Mouse (Mus musculus) mouse trophoblast stem cell (cell line): ENCODE measurements around the gene Psmb6.
"Not testable (repeated sequence)": the region's sequence is repeated elsewhere in the genome, so short reads cannot be mapped to it uniquely, and the experiment has no call there.

ENCODE experiments used
- in situ Hi-C, 2 experiments: fragments of 300-500 bp; cut with MseI, MboI; formaldehyde crosslinking; loops; 2 replicates in 1 of 2; 3 replicates in 1 of 2; pipeline ENCODE4 v1.15.1; 2025

Psmb6 gene

DNA sequence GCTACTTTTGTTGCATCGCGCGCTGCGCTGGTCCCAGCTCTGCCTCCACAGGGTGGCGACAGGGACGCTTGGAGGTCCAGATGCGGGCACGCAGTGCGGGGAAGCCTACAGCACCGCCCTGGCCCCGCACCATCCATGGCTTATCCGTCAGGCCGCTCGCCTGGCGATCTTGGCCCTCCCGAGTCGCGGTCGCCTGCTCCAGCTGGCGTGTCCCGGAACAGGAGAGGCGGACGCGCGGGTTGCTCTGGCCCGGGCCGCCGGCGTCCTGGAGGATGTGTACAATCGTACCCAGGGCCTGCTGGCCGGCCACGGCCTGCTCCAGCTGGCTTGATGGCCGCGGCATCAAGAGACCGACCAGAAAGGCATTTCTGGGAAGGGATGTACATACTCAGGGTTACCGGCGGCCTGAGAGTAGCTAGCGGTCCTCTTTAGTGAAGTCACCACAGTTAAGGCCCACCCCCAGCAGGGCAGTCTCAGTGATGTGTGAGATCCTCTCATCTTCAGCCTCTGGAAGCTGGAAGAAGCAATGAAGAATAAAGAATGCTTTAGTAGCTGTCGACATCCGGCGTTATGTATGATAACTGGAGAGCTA, 4.9 kb upstream of the Psmb6 start:
- in situ Hi-C loops: no loop called here

DNA sequence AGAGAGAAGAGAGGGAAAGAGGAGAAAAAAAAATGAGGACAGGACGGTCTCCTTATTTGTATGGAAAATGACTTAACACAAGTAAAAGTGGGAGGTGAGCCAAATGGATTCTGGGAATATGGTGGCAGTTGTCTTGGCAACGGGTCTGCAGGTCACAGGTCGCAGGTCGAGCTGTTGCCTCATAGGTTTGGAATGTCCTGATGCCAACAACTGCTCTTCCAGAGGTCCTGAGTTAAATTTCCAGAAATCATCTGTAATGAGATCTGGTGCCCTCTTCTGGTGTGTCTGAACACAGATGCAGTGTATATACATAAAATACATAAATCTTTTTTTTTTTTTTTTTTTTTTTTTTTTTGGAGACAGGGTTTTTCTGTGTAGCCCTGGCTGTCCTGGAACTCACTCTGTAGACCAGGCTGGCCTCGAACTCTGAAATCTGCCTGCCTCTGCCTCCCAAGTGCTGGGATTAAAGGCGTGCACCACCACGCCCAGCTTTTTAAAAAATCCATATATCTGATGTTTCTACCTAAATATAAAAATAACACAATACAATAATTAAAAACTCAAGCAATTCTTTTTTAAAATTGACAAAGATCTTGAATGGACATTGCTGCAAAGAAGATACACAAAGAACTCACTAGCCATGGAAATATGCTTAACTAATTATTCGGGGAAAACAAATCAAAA, 1.7 kb upstream of the Psmb6 start:
- in situ Hi-C loops: not testable (repeated sequence)

DNA sequence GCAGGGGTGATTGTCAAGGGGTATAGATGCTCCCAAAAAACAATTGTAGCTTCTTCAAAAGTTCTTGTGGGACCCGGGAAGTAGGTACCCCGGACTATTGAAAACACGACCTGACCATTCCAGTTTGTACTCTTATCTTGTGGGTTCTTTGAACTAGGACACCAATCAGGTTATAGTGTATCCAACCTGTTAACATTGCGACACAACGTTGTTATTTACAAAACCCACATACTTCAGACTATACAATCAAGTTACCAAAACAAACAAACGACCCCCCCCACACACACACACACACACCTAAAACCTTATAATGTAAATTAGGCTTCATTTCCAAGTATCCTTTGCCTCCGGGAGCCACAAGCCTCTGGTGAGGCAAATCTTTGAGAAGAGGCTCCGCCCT, 385 bp upstream of the Psmb6 start:
- in situ Hi-C loops: no loop called here

DNA sequence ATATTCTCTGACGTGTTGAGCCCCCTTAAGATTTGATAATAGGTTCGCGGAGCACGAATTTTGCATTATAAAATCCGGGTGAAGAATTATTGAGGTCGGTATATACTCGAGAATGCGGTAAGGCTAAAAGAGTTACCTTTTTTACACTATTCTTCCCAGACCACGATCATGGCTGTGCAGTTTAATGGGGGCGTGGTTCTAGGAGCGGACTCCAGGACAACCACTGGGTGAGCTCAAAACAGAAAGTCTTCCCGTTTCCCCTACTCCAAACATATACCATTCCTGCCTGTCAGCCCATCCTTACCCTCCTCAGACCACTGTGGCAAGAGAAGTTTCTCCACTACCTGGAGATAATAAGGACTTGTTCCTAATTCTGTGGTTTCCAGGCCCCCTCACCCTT, 559 bp downstream of the Psmb6 start:
- in situ Hi-C loops: no loop called here

DNA sequence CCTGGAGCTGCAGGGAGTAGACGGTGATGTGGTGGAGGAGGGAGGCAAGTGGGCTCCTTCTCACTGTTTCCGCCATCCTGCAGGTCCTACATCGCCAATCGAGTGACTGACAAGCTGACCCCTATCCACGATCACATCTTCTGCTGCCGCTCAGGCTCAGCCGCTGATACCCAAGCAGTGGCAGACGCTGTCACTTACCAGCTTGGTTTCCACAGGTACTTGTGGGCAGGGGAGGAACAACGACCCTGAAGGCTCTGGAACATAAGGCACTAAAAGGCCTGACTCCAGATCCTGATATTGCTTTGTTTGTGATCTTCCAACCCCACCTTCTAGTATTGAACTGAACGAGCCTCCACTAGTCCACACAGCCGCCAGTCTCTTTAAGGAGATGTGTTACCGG, 1.0 kb downstream of the Psmb6 start:
- in situ Hi-C loops: no loop called here

DNA sequence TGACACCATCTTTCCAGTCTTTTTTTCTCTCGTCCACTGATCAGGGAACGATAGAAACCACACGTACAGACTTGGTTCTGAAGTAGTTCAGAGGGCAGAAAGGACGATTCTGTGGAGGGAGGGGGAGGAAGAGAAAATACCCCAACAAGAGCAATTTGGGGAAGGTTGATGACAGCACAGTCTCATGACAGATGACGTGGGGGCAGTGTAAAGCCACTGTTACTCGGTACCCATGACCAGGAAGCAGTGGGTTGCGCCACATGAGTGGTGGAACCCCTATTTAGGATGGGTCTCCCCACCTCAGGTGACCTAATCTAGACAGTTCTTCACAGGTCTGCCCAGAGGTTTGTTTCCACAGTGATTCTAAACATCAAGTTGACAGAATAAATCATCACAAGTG, 3.4 kb downstream of the Psmb6 start:
- in situ Hi-C loops: no loop called here

DNA sequence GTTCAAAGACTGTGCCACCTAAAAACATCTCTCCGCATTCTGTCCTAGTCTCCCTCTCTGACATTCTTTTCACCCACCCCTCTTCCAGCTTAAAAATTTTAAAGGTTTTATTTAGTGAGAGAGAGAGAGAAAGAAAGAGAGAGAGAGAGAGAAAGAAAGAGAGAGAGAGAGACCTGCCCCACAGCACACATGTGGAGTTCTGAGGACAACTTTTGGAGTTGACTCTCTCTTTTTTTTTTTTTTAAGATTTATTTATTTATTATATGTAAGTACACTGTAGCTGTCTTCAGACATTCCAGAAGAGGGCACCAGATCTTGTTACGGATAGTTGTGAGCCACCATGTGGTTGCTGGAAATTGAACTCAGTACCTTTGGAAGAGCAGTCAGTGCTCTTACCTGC, 5.9 kb downstream of the Psmb6 start:
- in situ Hi-C loops: not testable (repeated sequence)

DNA sequence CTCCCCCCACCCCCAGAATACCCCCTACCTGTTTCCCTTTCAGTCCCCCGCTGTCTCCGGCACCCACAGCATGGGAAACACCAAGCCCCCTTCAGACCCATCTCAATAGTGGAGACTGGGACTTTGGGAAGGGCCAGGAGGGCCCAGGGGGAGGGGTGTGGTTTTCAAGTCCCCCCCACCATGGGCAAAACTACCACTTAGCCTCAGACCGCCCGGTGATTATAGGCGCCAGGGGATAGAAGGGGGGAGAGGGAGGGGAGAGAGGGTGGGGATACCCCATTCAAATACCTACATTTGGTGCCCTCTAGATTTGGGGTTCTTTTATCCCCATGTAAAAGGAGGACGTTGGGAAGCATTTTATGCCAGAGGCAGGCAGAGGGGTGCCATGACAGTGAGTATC, 7.7 kb downstream of the Psmb6 start, which contains the start of gene Gm40193:
Gene Gm40193, minus strand, starts transcription at position 101 of the 400 bp plus-strand sequence.
- in situ Hi-C loops: no loop called here

DNA sequence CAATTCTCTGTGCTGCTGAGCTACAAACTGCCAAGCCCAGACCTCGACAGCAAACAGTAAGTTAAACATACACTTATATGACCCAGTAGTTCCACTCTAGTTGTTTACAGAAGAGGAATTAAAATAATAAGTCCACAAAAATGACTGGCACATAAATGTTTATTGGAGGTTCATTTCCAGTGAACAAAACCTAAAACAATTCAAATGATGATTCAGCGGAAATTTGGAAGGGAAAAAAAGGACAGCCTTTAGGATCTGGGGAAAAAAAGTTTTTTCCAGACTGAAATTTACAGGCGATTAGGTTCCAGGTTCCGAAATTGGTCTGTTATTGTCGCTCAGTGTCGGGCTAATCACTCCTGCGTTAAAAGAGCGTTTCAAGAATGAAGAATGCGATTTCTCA, 14.3 kb downstream of the Psmb6 start:
- in situ Hi-C loops: loop anchor here (5.0 kb wide), 1 partner anchor 63 kb away; no protein-coding TSS in a partner anchor

DNA sequence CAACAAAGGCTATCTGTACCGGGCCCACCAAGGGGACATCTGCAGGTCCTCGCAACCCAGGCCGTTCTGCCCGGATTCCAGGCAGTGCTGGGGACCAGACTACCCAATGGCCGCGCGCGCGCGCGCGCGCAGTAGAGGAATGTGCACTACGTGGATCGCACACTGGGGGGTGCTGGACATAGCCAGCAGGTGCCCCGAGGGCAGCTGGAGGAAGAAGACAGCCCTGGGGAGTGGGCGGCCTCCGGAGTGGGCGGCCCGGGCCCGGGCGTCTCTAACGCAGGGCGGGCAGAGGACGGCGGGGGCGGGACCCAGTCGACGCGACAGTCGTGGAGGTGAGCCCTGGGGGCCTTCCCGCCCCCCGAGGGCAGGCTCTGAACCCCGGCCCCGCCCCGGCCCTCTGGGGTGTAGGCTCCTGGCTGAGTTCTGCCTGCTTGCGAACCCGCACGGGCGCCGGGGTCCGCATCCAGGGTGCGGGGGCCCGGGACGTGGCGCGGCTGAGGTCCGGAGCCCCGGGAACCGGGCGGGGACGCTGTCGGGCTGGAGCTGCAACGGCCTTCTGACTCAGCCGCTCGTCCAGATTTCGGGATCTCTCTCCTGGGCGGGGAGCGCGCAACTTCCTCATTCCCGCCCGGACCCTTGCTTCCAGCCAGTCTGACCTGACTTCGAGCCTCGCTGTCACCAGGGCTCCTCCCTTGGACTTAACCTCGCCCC, 14.9 kb downstream of the Psmb6 start, which contains the start of gene Pld2:
Gene Pld2, plus strand, starts transcription at position 188 of the 711 bp plus-strand sequence.
- in situ Hi-C loops: loop anchor here (5.0 kb wide), 1 partner anchor 62 kb away; no protein-coding TSS in a partner anchor

DNA sequence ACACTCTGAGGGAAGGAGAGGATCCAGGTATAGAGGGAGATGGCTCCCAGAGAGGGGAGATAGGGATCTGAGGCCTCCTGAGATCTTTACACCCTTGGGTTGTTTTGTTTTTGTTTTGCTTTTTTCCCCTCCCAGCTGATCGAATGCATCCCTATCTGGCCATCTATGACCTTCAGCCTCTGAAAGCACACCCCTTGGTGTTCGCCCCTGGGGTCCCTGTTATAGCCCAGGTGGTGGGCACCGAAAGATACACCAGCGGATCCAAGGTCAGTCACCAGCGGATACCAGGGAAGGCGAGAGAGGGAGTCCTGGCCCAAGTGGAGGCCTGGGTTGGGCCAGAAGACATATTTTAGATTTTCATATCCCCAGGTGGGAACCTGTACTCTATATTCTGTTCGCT, 15.8 kb downstream of the Psmb6 start:
- in situ Hi-C loops: no loop called here

DNA sequence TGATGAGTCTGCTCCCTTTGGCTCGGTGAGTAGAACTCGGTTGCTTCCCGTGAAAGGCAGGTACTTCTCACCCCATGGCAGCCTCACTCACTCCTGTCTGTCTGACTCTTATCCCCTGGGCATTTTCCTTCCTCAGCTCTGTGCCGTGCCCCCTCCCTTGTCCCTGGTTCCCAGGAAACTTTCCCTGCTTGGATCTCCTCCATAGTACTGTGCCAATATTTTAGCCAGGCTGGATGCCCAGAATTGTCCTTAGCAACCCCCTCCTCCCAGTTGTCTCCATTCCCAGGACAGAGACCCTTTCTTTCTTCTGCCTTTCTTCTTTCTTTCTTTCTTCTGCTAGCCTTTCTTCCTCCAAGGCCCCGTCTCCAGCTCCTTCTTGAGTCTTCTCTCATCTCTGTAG, 16.2 kb downstream of the Psmb6 start:
- in situ Hi-C loops: no loop called here

DNA sequence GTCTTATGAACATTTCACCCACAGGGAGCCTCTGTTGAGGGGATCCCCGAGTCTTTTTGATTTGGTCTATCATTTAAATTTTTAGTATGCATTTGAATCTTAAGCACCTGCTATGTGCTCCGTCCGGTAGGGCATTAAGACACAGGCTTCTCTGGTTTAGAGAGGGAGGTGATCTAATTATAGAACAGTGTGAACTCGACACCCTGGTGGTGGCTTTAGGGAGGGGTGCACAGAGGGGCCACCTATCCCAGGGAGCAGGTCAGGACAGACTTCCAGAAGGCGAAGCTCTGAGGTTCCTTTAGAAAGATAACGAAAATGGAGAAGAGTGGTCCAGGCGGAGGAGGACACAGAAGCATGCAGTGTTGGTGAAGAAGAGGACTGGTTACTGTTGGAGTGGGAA, 19.3 kb downstream of the Psmb6 start:
- in situ Hi-C loops: no loop called here

DNA sequence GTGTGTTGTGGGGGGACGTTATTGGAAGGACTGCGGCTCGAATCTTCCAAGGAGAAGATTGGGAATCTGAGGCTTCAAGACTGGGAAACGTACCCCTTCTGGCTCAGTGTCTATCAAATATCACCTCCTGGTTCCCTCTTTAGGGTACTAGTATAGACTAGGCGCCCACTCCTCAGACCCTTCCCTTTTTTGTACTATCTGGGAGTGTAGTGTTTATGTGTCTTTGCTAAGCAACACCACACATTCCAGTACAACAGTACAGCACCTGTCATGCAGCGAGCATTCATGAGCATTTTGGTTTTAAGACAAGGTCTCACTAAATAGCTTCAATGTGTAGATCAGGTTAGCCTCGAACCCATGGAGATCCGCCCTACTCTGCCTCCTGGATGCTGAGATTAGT, 26.4 kb downstream of the Psmb6 start:
- in situ Hi-C loops: no loop called here

DNA sequence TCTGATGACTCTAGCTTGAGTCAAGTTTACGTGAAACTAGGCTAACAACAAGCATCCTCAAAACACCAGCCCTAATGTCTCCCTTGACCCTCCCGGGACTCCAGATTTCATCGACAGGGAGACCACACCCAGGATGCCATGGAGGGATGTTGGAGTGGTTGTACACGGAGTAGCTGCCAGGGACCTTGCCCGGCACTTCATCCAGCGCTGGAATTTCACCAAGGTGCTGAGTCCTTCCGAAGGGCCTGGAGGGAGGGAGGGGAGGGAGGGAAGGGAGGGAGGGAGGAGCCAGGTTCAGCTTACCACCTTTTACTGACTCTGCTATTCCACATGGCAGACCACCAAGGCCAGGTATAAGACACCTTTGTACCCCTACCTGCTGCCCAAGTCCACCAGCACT, 28.8 kb downstream of the Psmb6 start:
- in situ Hi-C loops: no loop called here

DNA sequence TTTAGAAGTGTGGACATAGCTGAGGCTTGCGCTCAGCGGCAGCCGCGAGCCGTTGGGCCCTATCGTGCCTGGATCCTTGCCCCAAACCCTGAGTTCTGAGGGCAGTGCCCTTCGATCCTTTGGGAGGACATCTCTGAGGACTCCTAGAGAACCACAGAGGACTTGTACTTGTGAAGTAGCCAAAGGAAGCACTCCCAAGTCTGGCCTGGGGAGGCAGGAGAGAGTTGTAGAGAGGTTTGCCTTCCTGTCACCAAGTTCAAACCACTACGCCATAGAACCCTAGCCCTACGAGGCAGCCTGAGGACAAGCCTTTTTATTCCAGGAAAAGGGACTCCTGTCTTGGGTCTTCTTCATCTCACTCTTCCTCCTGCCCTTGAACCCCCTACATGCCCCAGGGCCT, 32.4 kb downstream of the Psmb6 start:
- in situ Hi-C loops: no loop called here

DNA sequence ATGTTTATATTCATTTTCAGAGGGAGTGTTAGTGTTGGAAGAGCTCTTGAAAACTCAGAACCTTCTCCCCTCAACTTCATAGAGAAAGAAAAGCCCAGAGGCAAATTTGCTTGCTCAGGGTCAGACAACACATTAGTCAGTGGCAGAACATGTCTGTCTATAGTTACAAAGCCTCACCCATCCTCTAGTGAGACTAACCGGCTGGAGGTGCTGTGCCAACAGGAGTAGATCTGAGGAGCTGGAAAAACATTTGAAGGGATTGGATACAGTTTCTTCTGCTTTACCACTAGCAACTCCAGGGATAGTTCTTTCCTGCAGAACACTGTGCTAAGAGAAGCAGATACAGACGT, 36.7 kb downstream of the Psmb6 start:
- in situ Hi-C loops: no loop called here

DNA sequence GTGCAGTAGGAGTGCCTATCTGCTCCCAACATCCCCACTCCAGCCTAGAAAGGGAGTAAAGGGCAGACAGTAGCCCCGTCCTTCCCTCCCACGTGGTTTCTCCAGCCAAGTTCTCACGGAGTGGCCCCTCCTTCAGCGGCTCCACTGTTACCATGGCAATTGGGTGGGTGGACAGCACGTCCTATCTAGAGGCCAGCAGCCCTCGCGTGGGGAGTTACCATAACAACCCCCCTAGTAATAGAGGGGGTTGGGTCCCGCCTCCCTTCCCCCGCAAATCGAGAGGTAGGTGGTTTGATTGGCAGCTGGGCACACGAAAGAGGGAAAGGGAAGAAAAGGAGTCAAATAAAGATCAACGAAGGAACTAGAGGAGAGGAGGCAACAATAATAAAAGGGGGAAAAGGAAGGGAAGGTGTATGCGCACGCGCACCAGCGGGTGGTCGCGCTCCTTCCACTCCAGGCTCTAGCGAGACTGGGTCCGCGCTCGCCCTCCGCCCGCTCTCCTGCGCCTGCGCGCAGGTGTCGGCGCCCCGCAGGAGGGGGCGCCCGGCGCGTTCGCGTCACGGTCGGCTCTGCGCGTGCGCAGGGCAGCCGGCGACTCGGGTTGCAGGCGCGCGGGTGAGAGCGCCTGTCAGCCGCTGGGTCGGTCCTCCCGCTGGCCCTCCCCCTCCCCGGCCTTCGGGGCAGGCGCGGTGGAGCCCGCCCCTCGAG, 37.3 kb downstream of the Psmb6 start, which contains the start of gene Mink1:
Gene Mink1, plus strand, starts transcription at position 595 of the 708 bp plus-strand sequence.
- in situ Hi-C loops: no loop called here

DNA sequence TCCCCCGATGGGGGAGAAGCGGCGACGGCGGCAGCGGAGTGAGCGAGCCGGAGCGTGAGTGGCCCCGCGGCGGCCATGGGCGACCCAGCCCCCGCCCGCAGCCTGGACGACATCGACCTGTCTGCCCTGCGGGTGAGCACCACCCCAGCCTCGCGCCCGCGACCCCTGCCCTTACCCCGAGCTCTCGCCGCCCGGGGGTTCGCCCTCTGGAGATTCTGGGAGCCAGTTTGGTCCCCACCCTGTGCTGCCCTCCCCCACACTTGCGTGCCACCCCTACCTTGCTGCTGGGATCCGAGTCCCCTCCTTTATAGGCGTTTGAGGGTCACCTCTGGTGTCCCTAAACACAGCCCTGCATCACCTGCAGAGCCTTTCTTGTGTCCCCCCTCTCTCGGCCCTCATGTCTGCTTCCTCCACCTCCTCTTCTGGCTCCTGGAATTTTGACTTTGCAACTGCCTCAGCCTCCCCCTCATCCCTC, 37.9 kb downstream of the Psmb6 start:
- in situ Hi-C loops: no loop called here

DNA sequence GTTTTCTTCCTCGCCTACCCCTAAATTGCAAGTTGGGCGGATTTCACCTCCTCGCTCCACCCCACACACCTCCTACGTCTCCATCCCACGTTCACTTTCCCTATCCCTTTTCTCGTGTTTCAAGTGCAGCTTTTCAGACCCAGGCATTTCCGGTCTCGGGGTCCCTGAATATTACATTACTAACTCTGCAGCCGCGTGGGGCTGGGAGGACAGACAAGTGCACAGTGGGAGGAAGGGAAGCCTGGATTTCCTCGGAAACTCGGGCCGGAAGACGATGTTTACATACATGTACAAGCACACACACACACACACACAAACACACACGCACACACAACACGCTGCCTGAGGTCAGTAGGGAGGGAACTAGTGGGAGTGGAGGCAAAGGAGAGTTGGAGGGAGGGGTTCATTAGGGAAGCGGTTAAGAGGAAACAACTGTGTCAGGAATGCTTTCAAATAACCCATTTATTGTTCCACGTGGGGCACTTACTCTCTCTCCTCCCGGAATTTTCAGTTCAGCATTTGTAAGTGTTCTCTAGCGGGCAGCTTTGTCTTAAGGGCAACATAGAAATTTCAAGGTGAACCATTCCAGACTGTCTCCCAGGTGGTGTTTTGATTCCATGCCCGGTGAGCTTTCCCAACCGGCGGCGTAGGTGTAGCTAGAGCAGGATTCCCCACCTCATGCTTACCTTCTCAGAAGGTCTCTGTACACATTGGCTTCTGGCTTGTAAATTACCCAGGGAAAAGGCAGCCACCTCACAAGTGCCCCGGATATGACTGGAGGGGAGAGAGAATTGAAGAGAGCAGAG, 38.5 kb downstream of the Psmb6 start:
- in situ Hi-C loops: no loop called here

DNA sequence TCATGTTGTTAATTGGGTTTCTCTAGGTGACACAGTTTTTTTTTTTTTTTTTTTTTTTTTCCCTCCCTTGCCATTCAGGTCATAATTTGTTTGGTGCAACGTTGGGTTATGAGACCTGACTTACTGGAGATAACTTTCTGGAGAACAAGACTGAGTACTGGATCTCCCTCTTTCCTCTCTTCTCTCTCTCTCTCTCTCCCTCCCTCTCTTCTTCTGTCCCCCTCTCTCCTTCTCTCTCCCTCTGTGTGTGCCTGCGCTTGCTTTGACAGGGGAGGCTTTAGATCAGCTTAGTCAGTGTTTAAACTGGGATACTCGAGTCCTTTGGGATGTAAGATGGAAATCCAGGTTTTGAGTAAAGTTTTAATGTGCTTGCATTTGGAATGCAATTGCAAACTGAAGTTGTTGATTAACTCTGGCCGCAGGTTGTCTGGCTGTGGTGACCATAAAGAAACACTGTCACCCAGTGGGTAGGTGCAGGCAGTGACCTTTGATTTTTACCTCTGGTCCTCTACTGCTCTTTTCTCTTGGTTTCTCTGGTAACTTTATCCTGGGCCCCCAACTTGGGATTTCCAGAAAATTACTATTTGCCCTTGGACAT, 39.2 kb downstream of the Psmb6 start:
- in situ Hi-C loops: no loop called here
